Mouse (Mus musculus) thymus, postnatal 14 days (tissue): Measurements from ENCODE around the gene Fez2.

ENCODE experiments used
- DNase-seq: peaks from one replicate; pipeline ENCODE4 v3.0.0; 2021

Gene Fez2

GRCm38 (mm10) chr17:78406854-78407253, 11.1 kb downstream of the Fez2 start:
- no peak for DNase-seq

GRCm38 (mm10) chr17:78405336-78405735, 12.6 kb downstream of the Fez2 start:
- no peak for DNase-seq

DNA sequence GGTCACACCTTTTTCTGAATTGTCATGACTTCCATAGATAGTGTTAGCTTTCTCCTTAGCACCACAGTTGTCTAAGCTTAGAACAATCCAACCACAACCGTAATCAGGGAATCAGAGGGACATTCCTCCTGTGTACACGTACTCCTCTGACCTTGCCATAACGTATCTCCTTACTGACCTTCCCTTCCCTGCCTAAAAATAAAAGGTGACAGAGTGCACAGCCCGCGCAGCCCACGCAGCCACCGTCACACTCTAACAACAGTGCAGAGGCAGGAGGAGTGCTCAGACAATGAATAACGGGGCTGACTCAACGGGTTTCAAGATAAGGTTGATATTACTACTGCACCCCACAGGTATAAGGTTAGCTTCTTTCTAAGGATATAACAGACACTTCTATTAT, 14.1 kb downstream of the Fez2 start:
- DNase-seq = no peak

DNA sequence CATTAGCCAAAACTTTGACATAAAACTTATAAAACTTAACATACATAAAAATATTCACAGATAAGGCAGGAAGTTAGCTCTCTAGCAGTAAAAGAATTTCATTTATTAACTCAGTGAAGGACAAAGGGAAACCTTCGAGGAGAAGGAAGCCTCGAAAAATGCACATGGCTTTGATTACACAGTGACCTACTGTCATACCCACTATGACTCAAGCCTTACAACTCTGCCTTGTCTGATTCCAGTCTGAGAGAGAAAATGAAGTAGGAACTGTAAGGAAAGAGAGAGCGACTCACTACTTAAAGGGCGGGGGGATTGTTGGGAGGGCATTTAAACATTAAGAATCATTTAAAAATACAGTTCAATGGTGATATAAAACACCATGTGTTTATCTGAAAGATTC, 14.7 kb downstream of the Fez2 start:
- no peak for DNase-seq

- no peak for DNase-seq
Observed at GRCm38 (mm10) chr17:78402174-78402573, 15.8 kb downstream of the Fez2 start.

GRCm38 (mm10) chr17:78401713-78402112, 16.2 kb downstream of the Fez2 start:
- no peak for DNase-seq

GRCm38 (mm10) chr17:78401311-78401710, 16.6 kb downstream of the Fez2 start:
- DNase-seq = no peak

- peak; percentile 59 for DNase-seq
Observed at GRCm38 (mm10) chr17:78400130-78400840, 17.7 kb downstream of the Fez2 start.

DNA sequence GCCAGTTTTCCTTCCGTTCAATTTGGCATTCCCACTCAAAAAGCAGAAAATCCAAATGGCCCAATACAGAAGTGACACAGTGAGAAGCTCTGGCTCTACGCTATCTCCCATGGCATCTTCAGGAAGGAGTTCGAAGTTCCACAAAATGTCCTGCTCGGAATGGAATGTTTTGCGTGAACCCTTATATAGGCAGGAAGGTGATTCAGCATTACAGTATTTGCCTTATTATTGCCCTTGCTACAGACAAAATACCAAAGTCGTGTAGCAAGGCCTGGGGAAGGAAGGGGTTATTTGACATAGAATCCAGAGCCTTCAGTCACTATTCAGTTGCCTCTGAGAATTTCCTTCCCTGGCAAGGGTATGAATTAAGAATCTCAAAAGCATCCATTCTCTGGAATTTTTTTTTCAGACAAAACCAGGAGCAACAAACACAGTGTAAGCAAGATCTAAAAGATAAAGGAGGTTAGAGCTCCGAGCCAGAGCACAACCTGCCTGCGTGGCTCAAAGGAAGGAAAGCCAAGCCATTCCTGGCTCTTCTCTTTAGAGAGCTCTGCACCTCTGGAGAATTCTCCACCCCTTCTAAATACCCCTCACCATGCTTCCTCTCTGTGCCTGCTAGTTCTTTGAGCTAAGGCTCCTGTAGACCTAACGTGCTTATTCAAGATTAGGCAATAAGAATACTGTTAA, 25.4 kb downstream of the Fez2 start:
- DNase-seq = no peak

DNA sequence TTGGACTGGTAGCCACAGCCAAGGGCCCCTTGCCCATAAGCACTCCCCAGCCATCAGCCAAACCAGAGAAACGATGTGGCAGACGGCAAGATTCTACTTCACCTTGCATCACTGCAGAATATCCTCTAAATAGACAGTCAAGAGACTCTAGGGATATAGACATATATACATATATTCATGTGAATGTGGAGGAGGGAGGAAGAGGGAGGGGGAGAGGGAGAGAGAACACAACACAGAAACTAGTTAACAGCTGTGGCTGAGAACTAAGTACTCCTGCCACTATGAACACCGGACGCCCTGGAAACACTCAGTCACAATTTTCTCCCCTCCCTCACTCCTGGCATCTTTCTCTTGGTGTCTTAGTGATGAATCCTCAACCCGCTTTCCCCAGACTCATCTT, 28.4 kb downstream of the Fez2 start:
- no peak for DNase-seq

- no peak for DNase-seq
Observed at GRCm38 (mm10) chr17:78388101-78388847, 29.7 kb downstream of the Fez2 start.

DNA sequence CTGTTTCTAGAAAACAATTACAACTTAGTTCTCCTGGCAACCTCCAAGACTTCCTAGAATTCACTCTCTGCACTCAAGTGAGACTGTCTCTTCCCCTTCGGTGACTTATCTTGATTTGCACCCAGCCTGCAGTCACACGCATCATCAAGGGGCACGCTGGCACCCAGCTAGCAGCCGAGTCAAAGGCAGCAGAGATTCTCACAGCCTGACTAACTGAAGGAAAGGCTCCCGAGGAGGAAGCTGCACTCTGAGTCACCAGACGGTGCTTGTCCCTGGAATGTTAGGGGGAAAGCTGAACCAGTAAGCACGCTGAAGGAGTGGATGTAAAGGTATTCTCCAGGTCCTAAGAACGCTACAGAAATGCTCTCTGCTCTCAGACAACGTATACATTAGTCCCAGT, 30.3 kb downstream of the Fez2 start:
- DNase-seq = no peak

DNA sequence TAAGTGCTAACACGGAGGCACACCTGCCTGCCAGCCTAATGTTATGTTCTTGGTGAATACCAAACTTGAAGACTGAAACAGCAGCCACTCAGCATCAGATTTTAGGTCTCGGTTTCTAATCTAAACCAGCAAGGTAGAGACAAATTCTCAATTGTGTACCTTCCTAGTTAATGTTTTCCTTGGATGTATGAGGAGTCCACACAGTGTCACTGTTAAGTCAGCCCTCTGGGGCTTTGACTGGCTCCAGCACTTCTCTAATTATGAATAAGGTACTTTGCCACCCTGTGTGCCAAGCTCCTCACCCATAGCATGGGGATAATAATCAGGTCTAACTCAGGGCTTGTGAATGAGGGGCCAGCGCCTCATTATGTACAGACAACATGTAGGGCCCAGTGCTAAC, 35.6 kb downstream of the Fez2 start:
- no peak for DNase-seq

DNA sequence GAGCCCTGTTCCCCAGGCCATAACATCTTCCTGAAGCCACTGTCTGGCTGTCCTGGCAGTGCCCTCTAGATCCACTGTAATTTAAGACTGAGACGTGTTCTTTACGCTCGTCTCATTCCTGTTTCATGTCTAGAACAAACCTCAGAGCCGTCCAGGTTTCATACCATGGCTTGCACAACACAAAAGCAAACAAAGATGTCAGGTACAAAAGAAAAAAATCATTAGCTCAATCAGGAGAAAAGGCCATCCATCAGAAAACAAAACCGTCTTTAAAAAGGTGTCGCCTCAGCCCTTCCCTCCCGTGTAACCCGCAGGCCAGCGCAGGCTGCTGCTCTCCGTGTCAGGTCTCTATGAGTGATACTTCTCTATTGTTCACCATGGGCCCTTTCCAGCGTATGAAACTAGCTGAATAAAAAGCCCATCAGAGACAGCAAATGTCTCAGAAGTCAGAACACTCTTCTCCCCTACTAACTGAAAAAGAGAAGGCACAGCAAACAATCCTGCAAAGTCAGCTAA, 38.2 kb downstream of the Fez2 start:
- no peak for DNase-seq

GRCm38 (mm10) chr17:78379079-78379729, 38.7 kb downstream of the Fez2 start:
- DNase-seq = no peak

GRCm38 (mm10) chr17:78376587-78376986, 41.4 kb downstream of the Fez2 start:
- DNase-seq = no peak

GRCm38 (mm10) chr17:78374756-78375155, 43.2 kb downstream of the Fez2 start:
- DNase-seq = no peak

DNA sequence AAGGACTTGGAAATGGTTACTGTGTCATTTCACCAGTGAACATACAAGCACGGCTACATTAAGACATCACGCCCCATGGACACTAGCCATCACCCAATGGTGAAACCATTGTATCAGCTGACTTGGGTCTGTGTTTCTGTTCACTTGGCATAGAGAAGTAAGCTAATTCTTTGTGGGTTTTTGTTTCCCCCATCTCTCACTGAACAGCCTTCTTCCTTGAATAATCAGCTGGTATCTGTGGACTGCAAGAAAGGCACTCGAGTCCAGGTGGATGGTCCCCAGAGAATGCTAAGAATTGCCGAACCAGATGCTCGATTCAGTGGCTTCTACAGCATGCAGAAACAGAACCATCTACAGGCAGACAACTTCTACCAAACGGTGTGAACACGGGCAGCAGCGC, 44.1 kb downstream of the Fez2 start:
- no peak for DNase-seq

GRCm38 (mm10) chr17:78373174-78373573, 44.8 kb downstream of the Fez2 start:
- DNase-seq = no peak

GRCm38 (mm10) chr17:78370445-78370844, 47.5 kb downstream of the Fez2 start:
- peak; percentile 53 for DNase-seq

DNA sequence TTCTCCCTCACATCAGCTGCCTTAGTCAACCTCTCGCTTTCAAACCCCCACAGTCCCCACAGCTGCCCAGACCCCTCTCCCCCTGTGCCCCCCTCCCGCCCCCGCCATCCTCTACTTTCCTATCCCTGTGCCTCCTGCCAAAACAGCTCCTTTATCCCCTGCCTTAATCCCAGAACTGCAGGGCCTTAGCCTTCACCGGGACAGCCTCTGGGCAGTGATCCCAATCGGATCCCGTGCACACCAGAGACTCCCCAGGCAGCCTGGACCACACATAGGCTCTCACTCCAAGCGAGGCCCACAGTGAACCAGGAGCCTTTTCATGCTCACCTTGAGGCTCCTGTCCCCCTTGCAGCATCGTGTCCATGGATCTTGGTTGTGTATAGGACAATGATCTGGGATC, 49.5 kb downstream of the Fez2 start:
- DNase-seq = no peak

DNA sequence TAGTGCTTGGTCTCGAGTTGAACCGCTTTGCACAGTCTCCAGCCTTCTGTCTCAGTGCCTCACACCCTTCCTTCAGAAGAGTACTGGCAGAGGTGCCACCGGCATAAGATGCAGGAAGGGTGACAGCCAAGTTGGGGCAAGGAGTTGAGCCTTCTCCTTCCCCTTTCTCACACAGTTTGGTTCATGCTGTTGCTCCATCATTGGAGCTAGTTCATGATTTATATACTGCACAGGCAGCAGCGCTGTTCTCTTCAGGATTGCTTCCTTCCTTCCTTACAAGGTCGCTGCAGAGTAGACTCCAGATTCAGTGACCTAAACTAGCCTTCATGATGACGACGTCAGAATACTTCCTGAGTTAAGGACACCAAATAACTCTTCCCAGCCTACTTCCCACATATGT, 51.9 kb downstream of the Fez2 start:
- DNase-seq = no peak
